Mouse (Mus musculus) Patski (cell line): ENCODE measurements around the gene Cacng3. TPM values are rescaled to one million over a fixed set of nuclear protein-coding genes. Genes with fewer than 3 reads are reported as not detected.

Source experiments
- ATAC-seq: fragments of 100-300 bp; one replicate; pipeline ENCODE4 v1.8.0; 2021
- CTCF ChIA-PET: fragments of 350-600 bp; sonication (Branson Sonifier 250); formaldehyde crosslinking; loops from one replicate; lab custom pipeline; 2022; ENCODE audit warnings: inconsistent platforms; lab: Charles Lee
- POLR2A ChIA-PET: fragments of 350-600 bp; sonication (Branson Sonifier 250); formaldehyde crosslinking; loops from one replicate; lab custom pipeline; 2022; ENCODE audit warnings: antibody characterized with exemption, inconsistent platforms; lab: Charles Lee
- DNase-seq: peaks from one replicate; pipeline ENCODE4 v3.0.0-alpha.2; 2011; ENCODE audit warnings: low read depth, low spot score
- H3K27me3 ChIP-seq: fragments of 371-371 bp; one replicate; pipeline ENCODE4 v1.5.1; 2021
- CTCF ChIP-seq: fragments of 100-300 bp; IDR thresholded peaks from one replicate; pipeline ENCODE4 v1.5.1; 2021
- in situ Hi-C: fragments of 300-500 bp; cut with MboI; formaldehyde crosslinking; loops from 3 replicates; pipeline ENCODE4 v1.11.1; 2018; ENCODE audit warnings: low pct_unique_long_range_greater_than_20kb, mixed read lengths
- polyA plus RNA-seq: library from polyadenylated mRNA; unstranded; gene quantifications from one replicate; pipeline ENCODE4 v1.2.3, GENCODE M21; 2021

Cacng3 gene
- polyA plus RNA-seq, 1 experiment from 2014 or later: not detected

DNA sequence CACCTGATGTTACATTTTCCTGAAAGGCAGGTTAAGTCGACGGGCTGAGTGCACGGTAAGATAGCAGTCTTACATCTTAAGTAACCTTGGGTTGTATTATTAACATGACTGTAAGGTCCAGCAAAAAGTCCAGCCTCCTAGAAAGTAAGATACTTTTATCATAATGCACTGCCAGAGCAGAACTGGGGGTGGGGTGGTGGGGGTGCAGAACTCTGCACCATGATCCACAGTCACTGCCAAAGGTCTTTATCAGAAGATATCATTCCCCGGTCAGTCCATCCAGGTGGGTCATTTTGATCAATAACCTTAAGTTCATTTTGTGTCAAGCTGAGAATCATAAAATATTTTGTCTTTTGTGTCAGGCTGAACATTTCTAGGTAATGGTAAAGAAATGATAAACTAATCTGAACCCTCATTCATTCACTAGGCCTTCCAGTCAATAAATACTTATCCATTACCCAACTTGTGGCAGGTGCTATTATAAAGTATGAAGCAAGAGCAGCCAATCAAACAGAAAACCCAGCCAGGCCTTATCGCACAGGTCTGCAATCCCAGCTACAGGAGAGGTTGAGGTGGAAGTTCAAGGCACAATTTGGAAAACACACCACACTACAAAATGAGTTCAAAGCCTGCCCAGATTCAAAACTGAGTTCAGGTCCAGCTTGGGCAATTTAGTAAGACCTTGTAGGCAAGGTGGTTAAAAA, 12.7 kb upstream of the Cacng3 start:
- ChIA-PET CTCF (no interaction called here), POLR2A (no interaction called here)
- TF ChIP-seq CTCF: no peak
- H3K27me3 ChIP-seq: no peaks in the 10 kb centered on the region
- no peak for DNase-seq
- ATAC-seq: no peak
- in situ Hi-C loops: no loop called here

DNA sequence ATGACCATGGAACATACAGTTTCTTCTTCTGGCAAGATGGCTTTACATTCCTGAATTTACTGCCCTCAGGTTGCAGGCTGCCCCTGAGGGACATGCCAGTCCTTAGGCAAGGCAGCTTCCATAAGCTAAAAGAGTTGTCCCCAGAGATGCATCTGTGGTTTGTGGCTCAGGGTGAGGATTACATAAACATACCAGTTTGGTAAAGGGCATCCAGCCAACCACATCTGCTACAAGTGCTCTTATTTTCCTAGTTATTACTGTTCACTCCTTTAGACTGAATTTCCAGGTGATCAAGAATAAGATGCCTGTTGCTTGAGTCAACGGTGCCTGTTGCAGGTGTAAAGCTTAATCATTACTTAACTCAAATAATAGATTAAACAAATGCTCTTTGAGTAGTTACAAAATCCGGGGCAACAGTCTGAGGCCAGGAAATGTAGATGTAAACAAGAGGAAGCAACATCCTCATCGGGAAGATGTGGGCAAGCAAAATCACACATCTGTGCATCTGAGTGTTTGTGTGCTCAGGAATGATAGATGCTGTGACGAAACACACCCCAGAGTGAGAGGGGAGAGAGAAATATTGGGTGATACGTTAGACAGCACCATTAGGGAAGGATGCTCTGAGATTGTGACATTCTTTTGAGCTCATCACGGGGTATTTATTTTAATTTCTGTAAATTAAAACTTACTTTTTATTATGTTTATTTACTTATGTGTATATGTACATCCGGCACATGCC, 4.8 kb upstream of the Cacng3 start:
- ATAC-seq: no peak
- TF ChIP-seq CTCF: no peak
- ChIA-PET CTCF (interaction anchor here (1.9 kb wide), 1 partner anchor 200 kb away, joined by 4 read pairs; no protein-coding TSS in a partner anchor), POLR2A (no interaction called here)
- H3K27me3 ChIP-seq: no peaks in the 10 kb centered on the region
- no peak for DNase-seq
- in situ Hi-C loops: loop anchor here (10.0 kb wide), 1 partner anchor 191 kb away; no protein-coding TSS in a partner anchor

DNA sequence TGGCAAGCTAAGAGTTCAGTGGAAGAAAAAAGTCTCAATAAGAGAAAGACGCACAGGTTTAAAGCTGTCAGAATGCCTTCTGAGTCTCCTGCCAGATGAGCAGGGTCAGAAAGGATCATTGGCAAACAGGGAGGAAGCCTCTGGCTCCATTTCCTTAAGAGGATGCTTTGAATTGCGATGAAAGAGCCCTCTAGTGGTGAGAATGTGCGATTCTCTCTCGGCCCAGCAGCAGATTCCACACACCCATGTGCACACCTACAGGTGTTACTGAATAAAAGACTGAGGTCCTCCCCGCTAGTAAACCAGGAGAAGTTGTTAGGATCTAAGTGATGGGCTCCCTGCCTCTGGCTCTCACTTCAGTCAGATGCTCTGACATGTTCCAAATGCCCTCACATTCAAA, 2.4 kb upstream of the Cacng3 start:
- in situ Hi-C loops: loop anchor here (10.0 kb wide), 1 partner anchor 193 kb away; no protein-coding TSS in a partner anchor
- H3K27me3 ChIP-seq: peaks cover 2% of the 10 kb centered on the region
- TF ChIP-seq CTCF: peak; percentile 55
- DNase-seq (no peak), ATAC-seq (no peak)
- CTCF ChIA-PET: interaction anchor here (1.3 to 2.8 kb wide), 3 partner anchors 9 to 198 kb away, joined by 3 to 6 read pairs (median 6); no protein-coding TSS in a partner anchor
- POLR2A ChIA-PET: no interaction called here

DNA sequence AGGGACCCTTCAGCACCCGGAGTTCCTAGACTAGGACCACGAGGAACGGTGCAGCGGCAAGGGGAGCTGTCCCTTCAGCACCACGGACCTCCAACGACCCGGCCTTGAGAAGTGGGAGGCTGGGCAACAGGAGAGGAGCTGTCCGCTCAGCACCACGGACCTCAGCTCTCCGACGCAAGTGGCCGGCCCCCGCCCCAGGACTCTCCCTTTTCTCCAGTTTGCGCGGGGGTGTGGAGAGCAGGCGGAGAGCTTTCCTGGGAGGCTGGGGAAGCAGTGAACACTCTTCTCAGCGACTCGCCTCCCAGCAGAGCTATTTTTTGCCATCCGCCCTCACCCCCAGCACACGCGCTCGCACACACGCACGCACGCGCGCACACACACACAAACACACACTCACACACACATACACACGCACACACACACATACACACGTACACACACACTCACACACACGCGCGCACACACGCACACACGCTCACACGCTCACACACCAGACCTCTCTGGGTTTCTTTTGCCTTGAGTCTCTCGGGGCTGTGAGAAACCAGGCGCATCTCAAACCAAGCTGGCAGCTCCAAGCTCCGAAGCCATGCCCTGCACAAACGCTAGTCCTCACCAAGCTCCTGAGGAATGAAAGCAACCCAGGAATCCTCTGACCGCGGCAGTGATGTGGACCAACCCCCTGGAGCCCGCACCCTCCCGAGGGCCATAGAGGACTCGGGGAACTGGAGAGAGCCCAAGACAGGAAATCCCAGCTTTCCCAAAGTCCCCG, 765 bp downstream of the Cacng3 start:
- DNase-seq (peak; percentile 27), ATAC-seq (peak; percentile 35)
- POLR2A ChIA-PET: no interaction called here
- CTCF ChIA-PET: no interaction called here
- peaks cover 5% of the 10 kb centered on the region for H3K27me3 ChIP-seq
- TF ChIP-seq CTCF: no peak
- in situ Hi-C loops: no loop called here

DNA sequence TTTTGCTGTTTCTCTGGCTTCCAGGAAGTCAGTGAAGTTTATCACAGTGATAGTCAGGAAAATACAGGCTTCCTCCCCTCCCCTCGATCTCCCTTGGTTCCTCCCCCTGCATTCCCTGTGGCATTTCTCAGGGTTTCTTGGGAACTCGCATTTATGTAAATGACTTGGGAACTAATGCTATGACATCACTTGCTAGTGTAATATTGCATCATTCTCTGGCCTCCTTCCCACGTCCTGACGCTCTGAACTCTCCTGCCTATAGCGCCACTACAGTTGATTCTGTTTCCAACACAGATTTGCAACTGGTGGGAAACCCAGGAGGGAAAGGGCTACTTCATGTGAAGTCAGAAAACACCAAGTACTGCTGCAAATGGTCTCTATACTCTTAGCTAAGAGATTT, 2.7 kb downstream of the Cacng3 start:
- H3K27me3 ChIP-seq: peaks cover 5% of the 10 kb centered on the region
- CTCF ChIA-PET: no interaction called here

DNA sequence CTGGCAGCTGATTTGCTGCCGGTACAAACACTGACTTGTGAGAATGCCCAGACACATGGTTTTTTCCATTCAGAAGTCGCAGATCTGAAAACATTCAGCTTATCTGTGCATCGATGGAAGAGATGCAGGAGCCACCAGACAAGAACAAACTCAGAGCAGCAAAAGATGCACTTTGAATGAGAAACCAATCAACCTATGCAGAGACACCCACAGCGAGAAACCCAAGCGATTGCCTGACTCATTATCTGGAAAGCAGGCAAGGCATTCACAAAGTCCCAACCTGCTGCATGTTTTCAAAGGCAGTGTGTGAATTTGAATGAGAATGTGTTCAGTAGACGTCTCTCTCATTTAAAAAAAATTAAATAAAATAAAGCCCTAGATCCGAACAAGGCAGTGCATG, 4.9 kb downstream of the Cacng3 start:
- CTCF ChIA-PET: no interaction called here
- no peak for DNase-seq
- H3K27me3 ChIP-seq: peaks cover 5% of the 10 kb centered on the region
- in situ Hi-C loops: no loop called here
- POLR2A ChIA-PET: no interaction called here
- no peak for ATAC-seq
- TF ChIP-seq CTCF: no peak

More for the DNA sequence above, 2.7 kb downstream of the Cacng3 start:
- in situ Hi-C loops: no loop called here
- DNase-seq (no peak), ATAC-seq (no peak)
- TF ChIP-seq CTCF: no peak
- POLR2A ChIA-PET: no interaction called here

DNA sequence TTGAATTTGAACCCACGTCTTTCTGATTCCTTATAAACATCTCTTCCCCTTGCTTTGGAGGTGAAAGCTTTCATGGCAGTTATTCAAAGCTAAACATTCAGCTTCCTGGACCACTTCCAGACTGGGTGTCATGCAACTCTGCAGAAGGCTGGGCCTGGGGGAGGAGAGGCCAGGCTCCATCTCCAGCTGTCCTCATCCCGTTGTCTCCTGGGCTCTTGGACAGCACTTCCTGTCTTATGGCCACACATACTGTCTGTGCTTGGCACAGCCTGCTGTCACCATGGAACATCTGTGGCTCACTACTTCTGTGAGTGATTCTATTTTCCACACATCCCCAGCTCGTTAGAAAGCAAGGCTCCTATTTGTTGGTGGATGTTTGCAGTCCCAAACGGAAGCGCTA, 31.5 kb downstream of the Cacng3 start:
- DNase-seq (no peak), ATAC-seq (no peak)
- TF ChIP-seq CTCF: no peak
- ChIA-PET POLR2A (no interaction called here), CTCF (interaction anchor here (0.9 kb wide), 1 partner anchor 34 kb away, joined by 3 read pairs; no protein-coding TSS in a partner anchor)
- H3K27me3 ChIP-seq: no peaks in the 10 kb centered on the region
- in situ Hi-C loops: no loop called here

DNA sequence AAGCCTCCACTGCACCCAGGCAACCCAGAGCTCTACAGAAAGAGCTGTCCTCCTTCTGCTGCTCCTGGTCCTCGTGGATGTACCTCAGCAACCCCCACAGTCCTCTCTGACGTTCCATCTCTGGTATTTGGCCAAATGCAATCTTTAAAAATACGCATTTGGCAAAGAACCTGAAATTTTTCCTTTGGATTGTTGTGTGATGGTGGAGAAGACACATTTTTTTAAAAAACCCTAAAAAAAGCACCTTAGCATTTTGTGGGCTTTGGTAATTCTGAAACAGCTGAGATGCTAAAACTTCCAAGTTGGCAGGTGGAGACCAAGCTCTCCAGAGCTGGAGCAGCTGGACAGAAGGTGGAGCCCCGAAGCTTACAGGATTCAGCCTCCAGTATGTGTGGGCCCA, 32.2 kb downstream of the Cacng3 start:
- no peak for TF ChIP-seq CTCF
- POLR2A ChIA-PET: no interaction called here
- no peak for ATAC-seq
- DNase-seq: no peak
- in situ Hi-C loops: no loop called here
- CTCF ChIA-PET: interaction anchor here (0.9 kb wide), 1 partner anchor 35 kb away, joined by 3 read pairs; no protein-coding TSS in a partner anchor
- H3K27me3 ChIP-seq: no peaks in the 10 kb centered on the region

DNA sequence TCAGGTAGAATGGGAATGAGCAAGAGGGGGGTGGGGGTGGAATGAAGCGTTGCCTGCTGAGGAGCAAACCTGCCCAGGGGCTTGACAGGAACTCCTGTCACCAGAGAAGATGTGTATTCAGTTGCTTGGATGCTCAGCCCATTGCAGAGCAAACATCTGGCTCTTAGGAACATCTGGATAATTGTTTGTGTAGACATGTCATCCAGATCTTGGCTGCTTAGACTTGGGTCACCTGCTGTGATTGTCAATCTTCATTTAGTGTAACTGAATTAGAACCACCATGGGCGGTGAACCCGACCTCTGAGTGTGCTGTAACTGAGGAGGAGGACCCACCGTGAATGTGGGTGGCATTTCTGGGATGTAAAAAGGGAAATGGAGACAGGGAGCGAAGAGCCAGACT, 36.4 kb downstream of the Cacng3 start:
- no peak for ATAC-seq
- no peaks in the 10 kb centered on the region for H3K27me3 ChIP-seq
- ChIA-PET POLR2A (no interaction called here), CTCF (no interaction called here)
- TF ChIP-seq CTCF: no peak
- DNase-seq: no peak
- in situ Hi-C loops: no loop called here

DNA sequence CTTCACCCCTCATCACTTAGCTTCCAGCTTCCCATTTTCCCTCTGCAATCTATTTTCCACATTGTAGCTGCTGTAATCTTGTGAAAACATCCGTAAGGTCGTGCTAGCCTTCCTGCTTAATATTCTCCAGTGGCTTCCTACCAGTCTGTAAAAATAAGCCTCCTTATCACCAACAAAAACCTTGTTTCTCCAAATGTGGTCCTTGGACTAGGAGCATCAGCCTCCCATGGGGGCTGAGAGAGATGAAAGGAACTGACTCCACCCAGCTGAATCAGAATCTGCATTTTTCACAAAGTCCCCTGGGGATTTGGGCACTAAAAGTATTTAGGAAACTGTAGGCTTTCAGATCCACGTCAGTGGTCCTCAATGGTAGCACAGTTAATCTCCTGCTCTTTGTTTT, 46.0 kb downstream of the Cacng3 start:
- in situ Hi-C loops: no loop called here
- no peak for TF ChIP-seq CTCF
- POLR2A ChIA-PET: no interaction called here
- no peak for ATAC-seq
- CTCF ChIA-PET: no interaction called here
- peaks cover 3% of the 10 kb centered on the region for H3K27me3 ChIP-seq
- DNase-seq: no peak
